In the genomic region with DNA sequence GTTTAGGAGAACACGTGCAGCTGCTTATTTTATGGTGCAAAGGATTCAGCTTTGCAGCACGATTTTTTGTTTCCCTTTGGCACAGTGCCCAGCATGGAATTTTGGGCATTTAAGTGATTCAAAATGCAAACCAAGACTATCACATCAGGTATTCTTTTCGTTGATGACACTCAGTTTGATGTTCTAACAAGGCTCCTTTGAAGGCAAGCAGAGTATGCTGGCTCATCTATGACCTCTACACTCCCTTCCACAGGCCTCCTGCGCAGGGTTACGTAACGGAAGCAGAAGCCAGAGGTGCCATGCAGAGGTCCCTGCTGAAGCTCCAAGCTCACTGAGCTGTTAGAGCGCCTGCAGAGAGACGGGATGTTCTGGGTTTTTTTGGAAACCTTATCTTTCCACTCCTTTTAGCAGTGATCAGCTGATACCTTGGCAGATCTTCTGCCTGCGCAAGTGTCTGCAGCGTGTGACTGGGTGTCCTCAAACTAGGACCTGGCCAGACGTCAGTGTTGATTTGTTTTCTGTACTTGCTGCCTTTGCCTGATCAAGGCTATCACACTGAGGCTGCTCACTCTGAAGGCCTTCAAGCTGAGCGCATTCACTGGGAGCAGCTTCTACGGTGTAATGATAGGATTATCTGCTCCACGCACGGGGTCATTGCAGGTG, we compare ENCODE assay signal across 8 mouse cellular contexts. TPM values are rescaled to one million over a fixed set of nuclear protein-coding genes. Genes with fewer than 3 reads are reported as not detected.
DNase-seq lines count a peak whose midpoint lies in the region.

No protein-coding gene starts in this region.

- H3K9me3 ChIP-seq in hindbrain, embryonic 10.5 days, result no peaks in the 10 kb centered on the region

- H3K36me3 ChIP-seq in hindbrain, embryonic 10.5 days, result no peaks in the 10 kb centered on the region

- intact Hi-C loops in left cerebral cortex, postnatal 4 days (cut with DNase I), result loop anchor here (5.0 to 10.0 kb wide), 2 partner anchors 85 to 112 kb away; no protein-coding TSS in a partner anchor

- DNase-seq in left cerebral cortex, adult 11 months (ENCODE audit: low spot score), result peak; percentile 43
- no peak for DNase-seq in left cerebral cortex, postnatal 4 days
- peak; percentile 73 for DNase-seq in adrenal gland, postnatal 14 days
- DNase-seq in frontal cortex, adult 2 months (ENCODE audit: extremely low spot score in 1 of 2, low spot score in 1 of 2), result peak; percentile 59 to 72
- peak; percentile 20 to 34 for DNase-seq in kidney, postnatal 4 days
- peak; percentile 65 for DNase-seq in right cerebral cortex, adult 18-20 months
- DNase-seq in hindbrain, embryonic 10.5 days (ENCODE audit: low spot score), result no peak
- DNase-seq in embryo, embryonic 10.5 days (ENCODE audit: low spot score), result no peak

- 81% methylated on average over 15 of the region's 15 CpGs for WGBS in hindbrain, embryonic 10.5 days

- H3K27me3 ChIP-seq in hindbrain, embryonic 10.5 days (ENCODE audit: insufficient read depth, poor library complexity, severe bottlenecking), result no peaks in the 10 kb centered on the region

- no peak overlapping the region for H3K27ac ChIP-seq in hindbrain, embryonic 10.5 days

- H3K4me1 ChIP-seq in hindbrain, embryonic 10.5 days (replicated peaks), result 0 out of 2 replicates have a peak, but pooled peaks cover 6% of the 10 kb centered on the region

- no peak overlapping the region for H3K4me3 ChIP-seq in hindbrain, embryonic 10.5 days

RNA-seq across cellular contexts. Expression of a gene that starts 3.0 kb away (rescaled TPM):
- total RNA-seq in left cerebral cortex, postnatal 4 days (2021), result 1 to 10 TPM; 8.1 to 9.8 TPM
- 8.5 and 9.4 TPM in 2 replicates for total RNA-seq in adrenal gland, postnatal 14 days (2021)
- polyA plus RNA-seq in frontal cortex, adult 2 months (2012; rRNA removed), result 20.7 and 21.4 TPM in 2 replicates
- polyA plus RNA-seq in hindbrain, embryonic 10.5 days (2016; fragmentation: Nextera tagmentation; extraction: Ambion mirVana), result 17.4 and 20.1 TPM in 2 replicates

Comparison
In these comparisons a context has a peak if more than half of its experiments do, and no peak if none do; other contexts are left out.
1. DNase-seq: peak in left cerebral cortex, adult 11 months (single experiment), adrenal gland, postnatal 14 days (single experiment), frontal cortex, adult 2 months (2 of 2), kidney, postnatal 4 days (2 of 2) and right cerebral cortex, adult 18-20 months (single experiment); none in left cerebral cortex, postnatal 4 days (single experiment), hindbrain, embryonic 10.5 days (single experiment) and embryo, embryonic 10.5 days (single experiment).